Mouse (Mus musculus) CH12.LX (cell line): ENCODE results near the gene 1500009L16Rik.

Experiments used
- BHLHE40 ChIP-seq: IDR thresholded peaks from 2 replicates; pipeline ENCODE4 v1.6.1; 2011; ENCODE audit warnings: mild to moderate bottlenecking, low read depth, low read length, improper control_type of control experiment
- EP300 ChIP-seq: IDR thresholded peaks from 2 replicates; pipeline ENCODE4 v1.6.1; 2011; ENCODE audit warnings: low read length, improper control_type of control experiment
- KAT2A ChIP-seq: IDR thresholded peaks from 2 replicates; pipeline ENCODE4 v1.6.1; 2012; ENCODE audit warnings: low read length, improper control_type of control experiment, inconsistent platforms; ENCODE audit not compliant: insufficient replicate concordance
- MXI1 ChIP-seq: IDR thresholded peaks from 2 replicates; pipeline ENCODE4 v1.6.1; 2011; ENCODE audit warnings: mild to moderate bottlenecking, low read depth, low read length, improper control_type of control experiment
- POLR2AphosphoS2 ChIP-seq: IDR thresholded peaks from 2 replicates; pipeline ENCODE4 v1.6.1; 2011; ENCODE audit warnings: low read depth, low read length, improper control_type of control experiment
- ZC3H11A ChIP-seq: IDR thresholded peaks from 2 replicates; pipeline ENCODE4 v1.6.1; 2012; ENCODE audit warnings: low read depth, mild to moderate bottlenecking, inconsistent platforms, low read length, improper control_type of control experiment
- ZMIZ1 ChIP-seq: IDR thresholded peaks from 2 replicates; pipeline ENCODE4 v1.6.1; 2012; ENCODE audit warnings: low read depth, mild to moderate bottlenecking, inconsistent platforms, low read length, improper control_type of control experiment
- ZNF384 ChIP-seq: IDR thresholded peaks from 2 replicates; pipeline ENCODE4 v1.6.1; 2012; ENCODE audit warnings: low read depth, low read length, improper control_type of control experiment, inconsistent platforms

GRCm38 (mm10) chr10:83711769-83712168, 10.9 kb upstream of the 1500009L16Rik start:
- TF ChIP-seq BHLHE40 (no peak), EP300 (no peak), ZNF384 (no peak), ZC3H11A (no peak), POLR2AphosphoS2 (no peak), ZMIZ1 (no peak), KAT2A (no peak), MXI1 (no peak)
